Mouse (Mus musculus) embryonic facial prominence, embryonic 13.5 days (tissue): Measurements from ENCODE around the gene Rprml. TPM values are rescaled to one million over a fixed set of nuclear protein-coding genes. Genes with fewer than 3 reads are reported as not detected.
"Not testable (repeated sequence)": the region's sequence is repeated elsewhere in the genome, so short reads cannot be mapped to it uniquely, and the experiment has no call there.

Experiments used
- ATAC-seq: fragments of 200-750 bp; cut with Nextera tagmentation; 2 replicates; pipeline ENCODE4 v1.8.0; 2017; ENCODE audit warnings: low read depth; ENCODE audit not compliant: insufficient number of reproducible peaks, insufficient read depth, low FRiP score, low TSS enrichment
- H3K27ac ChIP-seq: fragments of 300-500 bp; sonication (generic); 2 replicates; pipeline ENCODE4 v1.5.1; 2015; ENCODE audit warnings: moderate library complexity, mild to moderate bottlenecking, inconsistent platforms
- H3K27me3 ChIP-seq: fragments of 300-500 bp; sonication (generic); 2 replicates; pipeline ENCODE4 v1.6.1; 2015; ENCODE audit warnings: mild to moderate bottlenecking, inconsistent platforms
- H3K36me3 ChIP-seq: fragments of 300-500 bp; sonication (generic); 2 replicates; pipeline ENCODE4 v1.6.1; 2015; ENCODE audit warnings: mild to moderate bottlenecking, inconsistent platforms
- H3K4me1 ChIP-seq: fragments of 300-500 bp; sonication (generic); 2 replicates; pipeline ENCODE4 v1.6.1; 2015; ENCODE audit warnings: inconsistent platforms
- H3K4me2 ChIP-seq: fragments of 300-500 bp; sonication (generic); 2 replicates; pipeline ENCODE4 v1.6.1; 2015; ENCODE audit warnings: moderate library complexity, mild to moderate bottlenecking, inconsistent platforms
- H3K4me3 ChIP-seq: fragments of 300-500 bp; sonication (generic); 2 replicates; pipeline ENCODE4 v1.5.1; 2015; ENCODE audit warnings: mild to moderate bottlenecking, inconsistent platforms
- H3K9ac ChIP-seq: fragments of 300-500 bp; sonication (generic); 2 replicates; pipeline ENCODE4 v1.6.1; 2015; ENCODE audit warnings: mild to moderate bottlenecking, inconsistent platforms
- H3K9me3 ChIP-seq: fragments of 300-500 bp; sonication (generic); 2 replicates; pipeline ENCODE4 v1.6.1; 2016; ENCODE audit warnings: inconsistent platforms
- WGBS: fragments of 180-500 bp; shearing (Covaris S2); methylation state at CpG from one replicate; pipeline ENCODE4 v1.1.7; 2015; ENCODE audit warnings: mixed read lengths; 5-methylcytosine and 5-hydroxymethylcytosine counted together
- polyA plus RNA-seq: library from polyadenylated mRNA; unstranded; fragments of >200 nt; fragmentation: Nextera tagmentation; extraction: Ambion mirVana; gene quantifications from 2 replicates; pipeline ENCODE4 v1.2.1, GENCODE M21; 2015

Rprml gene
- polyA plus RNA-seq, 1 experiment from 2014 or later: 2.3 TPM

GRCm38 (mm10) chr11:103666181-103666906 is 17.0 kb downstream of the Rprml start:
- ATAC-seq: no peak
- H3K9ac ChIP-seq: no peak overlapping the region
- WGBS: 25% methylated on average over 10 of the region's 10 CpGs

GRCm38 (mm10) chr11:103666907-103667426 is 17.6 kb downstream of the Rprml start:
- H3K9me3 ChIP-seq: no peaks in the 10 kb centered on the region
- no peak overlapping the region for H3K4me3 ChIP-seq
- H3K27ac ChIP-seq: no peak overlapping the region
- H3K36me3 ChIP-seq: no peaks in the 10 kb centered on the region
- ATAC-seq: no peak
- H3K9ac ChIP-seq: no peak overlapping the region
- peaks cover 35% of the 10 kb centered on the region for H3K27me3 ChIP-seq
- H3K4me2 ChIP-seq: no peak overlapping the region
- 46% methylated on average over 13 of the region's 13 CpGs for WGBS
- H3K4me1 ChIP-seq: peaks cover 18% of the 10 kb centered on the region

More at GRCm38 (mm10) chr11:103666181-103666906, 17.0 kb downstream of the Rprml start:
- H3K36me3 ChIP-seq: no peaks in the 10 kb centered on the region
- no peaks in the 10 kb centered on the region for H3K9me3 ChIP-seq
- H3K4me3 ChIP-seq: no peak overlapping the region
- peaks cover 18% of the 10 kb centered on the region for H3K4me1 ChIP-seq
- no peak overlapping the region for H3K27ac ChIP-seq
- H3K27me3 ChIP-seq: peaks cover 36% of the 10 kb centered on the region
- H3K4me2 ChIP-seq: no peak overlapping the region

- Histone ChIP-seq H3K4me3 (no peak overlapping the region), H3K9me3 (no peaks in the 10 kb centered on the region), H3K4me2 (no peak overlapping the region), H3K9ac (no peak overlapping the region), H3K27me3 (no peaks in the 10 kb centered on the region), H3K36me3 (peaks cover 51% of the 10 kb centered on the region), H3K27ac (no peak overlapping the region), H3K4me1 (no peaks in the 10 kb centered on the region)
- 31% methylated on average over 3 of the region's 3 CpGs for WGBS
- ATAC-seq: no peak
Measured at GRCm38 (mm10) chr11:103675556-103675955, 26.2 kb downstream of the Rprml start.

GRCm38 (mm10) chr11:103677042-103677441 is 27.7 kb downstream of the Rprml start:
- H3K36me3 ChIP-seq: peaks cover 66% of the 10 kb centered on the region

GRCm38 (mm10) chr11:103683667-103684334 is 34.4 kb downstream of the Rprml start:
- no peaks in the 10 kb centered on the region for H3K27me3 ChIP-seq
- H3K4me2 ChIP-seq: no peak overlapping the region
- peaks cover 90% of the 10 kb centered on the region for H3K36me3 ChIP-seq
- peaks cover 10% of the 10 kb centered on the region; the same call in 1 of the 2 replicates for H3K4me1 ChIP-seq
- ATAC-seq: no peak
- H3K9me3 ChIP-seq: no peaks in the 10 kb centered on the region
- H3K4me3 ChIP-seq: no peak overlapping the region
- no peak overlapping the region for H3K9ac ChIP-seq
- H3K27ac ChIP-seq: no peak overlapping the region
- WGBS: 84% methylated on average over 11 of the region's 11 CpGs

More at GRCm38 (mm10) chr11:103677042-103677441, 27.7 kb downstream of the Rprml start:
- not testable (repeated sequence) for H3K27me3 ChIP-seq, H3K9me3 ChIP-seq, H3K27ac ChIP-seq, H3K9ac ChIP-seq, ATAC-seq, H3K4me2 ChIP-seq, H3K4me3 ChIP-seq, H3K4me1 ChIP-seq
- 43% methylated on average over 2 of the region's 2 CpGs for WGBS

- H3K27me3 ChIP-seq: no peaks in the 10 kb centered on the region
Measured at GRCm38 (mm10) chr11:103685261-103685736, 35.9 kb downstream of the Rprml start.

GRCm38 (mm10) chr11:103686706-103687105 is 37.3 kb downstream of the Rprml start:
- no peak overlapping the region for H3K4me2 ChIP-seq
- H3K9me3 ChIP-seq: no peaks in the 10 kb centered on the region
- WGBS: 34% methylated on average over 6 of the region's 6 CpGs
- no peaks in the 10 kb centered on the region for H3K27me3 ChIP-seq
- H3K4me1 ChIP-seq: peaks cover 14% of the 10 kb centered on the region; the same call in 1 of the 2 replicates
- no peak overlapping the region for H3K27ac ChIP-seq
- H3K36me3 ChIP-seq: peaks cover 69% of the 10 kb centered on the region
- no peak overlapping the region for H3K9ac ChIP-seq
- no peak for ATAC-seq
- no peak overlapping the region for H3K4me3 ChIP-seq

More at GRCm38 (mm10) chr11:103685261-103685736, 35.9 kb downstream of the Rprml start:
- Histone ChIP-seq H3K27ac (no peak overlapping the region), H3K9ac (no peak overlapping the region), H3K4me3 (no peak overlapping the region), H3K36me3 (peaks cover 82% of the 10 kb centered on the region), H3K9me3 (no peaks in the 10 kb centered on the region), H3K4me1 (peaks cover 14% of the 10 kb centered on the region; the same call in 1 of the 2 replicates), H3K4me2 (no peak overlapping the region)
- WGBS: 84% methylated on average over 7 of the region's 7 CpGs
- no peak for ATAC-seq

GRCm38 (mm10) chr11:103688271-103688979 is 39.1 kb downstream of the Rprml start:
- 66% methylated on average over 6 of the region's 6 CpGs for WGBS
- Histone ChIP-seq H3K4me1 (peaks cover 14% of the 10 kb centered on the region; the same call in 1 of the 2 replicates), H3K27ac (no peak overlapping the region), H3K9me3 (no peaks in the 10 kb centered on the region), H3K27me3 (no peaks in the 10 kb centered on the region), H3K36me3 (peaks cover 52% of the 10 kb centered on the region), H3K4me2 (no peak overlapping the region), H3K9ac (no peak overlapping the region), H3K4me3 (no peak overlapping the region)
- ATAC-seq: no peak

- 11% methylated on average over 3 of the region's 3 CpGs for WGBS
- no peak for ATAC-seq
- Histone ChIP-seq H3K27ac (no peak overlapping the region), H3K36me3 (peaks cover 46% of the 10 kb centered on the region), H3K9me3 (no peaks in the 10 kb centered on the region), H3K27me3 (no peaks in the 10 kb centered on the region), H3K4me3 (no peak overlapping the region), H3K4me2 (no peak overlapping the region), H3K4me1 (peaks cover 14% of the 10 kb centered on the region; the same call in 1 of the 2 replicates), H3K9ac (no peak overlapping the region)
Measured at GRCm38 (mm10) chr11:103688980-103689378, 39.6 kb downstream of the Rprml start.

- ATAC-seq: no peak
- H3K27ac ChIP-seq: no peak overlapping the region
- H3K36me3 ChIP-seq: peaks cover 27% of the 10 kb centered on the region
- H3K9ac ChIP-seq: no peak overlapping the region
- H3K4me1 ChIP-seq: peaks cover 11% of the 10 kb centered on the region; the same call in 1 of the 2 replicates
- H3K9me3 ChIP-seq: no peaks in the 10 kb centered on the region
- H3K27me3 ChIP-seq: no peaks in the 10 kb centered on the region
- 95% methylated on average over 1 of the region's 1 CpGs for WGBS
- no peak overlapping the region for H3K4me3 ChIP-seq
- no peak overlapping the region for H3K4me2 ChIP-seq
Measured at GRCm38 (mm10) chr11:103691036-103691435, 41.7 kb downstream of the Rprml start.

GRCm38 (mm10) chr11:103693241-103693640 is 43.9 kb downstream of the Rprml start:
- no peak for ATAC-seq
- WGBS: 96% methylated on average over 1 of the region's 1 CpGs
- H3K4me2 ChIP-seq: no peak overlapping the region

More at GRCm38 (mm10) chr11:103693241-103693640, 43.9 kb downstream of the Rprml start:
- H3K36me3 ChIP-seq: peaks cover 6% of the 10 kb centered on the region; the same call in 1 of the 2 replicates
- H3K4me1 ChIP-seq: peaks cover 7% of the 10 kb centered on the region; the same call in 1 of the 2 replicates
- no peak overlapping the region for H3K27ac ChIP-seq
- H3K27me3 ChIP-seq: no peaks in the 10 kb centered on the region
- H3K9me3 ChIP-seq: no peaks in the 10 kb centered on the region
- H3K9ac ChIP-seq: no peak overlapping the region
- H3K4me3 ChIP-seq: no peak overlapping the region
